Mouse (Mus musculus) myocyte (in vitro differentiated cells): ENCODE results near the gene Olfr56.
"Not testable (repeated sequence)": the region's sequence is repeated elsewhere in the genome, so short reads cannot be mapped to it uniquely, and the experiment has no call there.

Source experiments
- MYOG ChIP-seq, 3 experiments: IDR thresholded peaks; one replicate each; pipeline ENCODE4 v1.6.1; 2011; ENCODE audit warnings: control low read depth in 2 of 3, low read depth in 2 of 3, mild to moderate bottlenecking in 2 of 3; ENCODE audit not compliant: insufficient read length in 2 of 3, control insufficient read depth in 1 of 3, insufficient read depth in 1 of 3
- POLR2A ChIP-seq: IDR thresholded peaks from one replicate; pipeline ENCODE4 v1.6.1; 2011; ENCODE audit warnings: low read depth, mild to moderate bottlenecking, control low read depth, moderate library complexity; ENCODE audit not compliant: insufficient read length
- SRF ChIP-seq: IDR thresholded peaks from one replicate; pipeline ENCODE4 v1.6.1; 2011; ENCODE audit warnings: low read depth; ENCODE audit not compliant: control insufficient read depth, insufficient read length
- TCF12 ChIP-seq: IDR thresholded peaks from one replicate; pipeline ENCODE4 v1.6.1; 2011; ENCODE audit warnings: mild to moderate bottlenecking, control low read depth; ENCODE audit not compliant: poor library complexity, insufficient read depth, severe bottlenecking

- not testable (repeated sequence) for TF ChIP-seq SRF; POLR2A; TCF12; MYOG (IDR thresholded peaks at IDR 0.05; ENCODE audit: control insufficient read depth in 1 of 3, insufficient read depth in 1 of 3, insufficient read length in 2 of 3, low read depth in 2 of 3)
These were observed 97.5 kb downstream of the Olfr56 start, which contains the start of gene Ifi47 for GRCm38 (mm10) chr11:49076001-49076757.
